Mouse (Mus musculus): ENCODE data around the gene Nr6a1.
A peak's percentile ranks its signal among the peaks of the same experiment; 100 is the strongest.

Nr6a1 gene

DNA sequence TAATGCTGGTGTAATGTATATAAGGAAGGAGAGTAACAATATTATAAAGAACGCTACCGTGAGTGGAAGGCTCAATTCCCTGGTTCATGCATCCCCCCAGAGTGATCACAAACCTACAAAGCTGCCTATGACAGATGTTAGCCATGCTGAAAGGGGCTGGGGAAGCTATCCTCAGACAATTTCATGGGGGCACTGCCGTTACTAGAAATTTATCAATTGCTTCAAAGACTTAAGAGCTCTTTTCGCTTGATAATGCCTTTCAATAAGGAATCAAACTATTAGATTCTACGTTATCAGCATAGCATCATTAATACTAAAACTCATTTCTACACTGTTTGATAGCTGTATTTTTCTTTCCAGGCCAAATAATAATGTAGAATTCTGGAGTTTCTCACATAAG lies 144.1 kb downstream of the Nr6a1 start:
- DNase-seq (ENCODE audit: low read depth), result no peak

- no peak for DNase-seq (ENCODE audit: low read depth)
Observed at GRCm38 (mm10) chr2:38782731-38783130, 144.8 kb downstream of the Nr6a1 start.

GRCm38 (mm10) chr2:38781945-38782720 lies 145.4 kb downstream of the Nr6a1 start:
- no peak for DNase-seq (ENCODE audit: low read depth)

DNA sequence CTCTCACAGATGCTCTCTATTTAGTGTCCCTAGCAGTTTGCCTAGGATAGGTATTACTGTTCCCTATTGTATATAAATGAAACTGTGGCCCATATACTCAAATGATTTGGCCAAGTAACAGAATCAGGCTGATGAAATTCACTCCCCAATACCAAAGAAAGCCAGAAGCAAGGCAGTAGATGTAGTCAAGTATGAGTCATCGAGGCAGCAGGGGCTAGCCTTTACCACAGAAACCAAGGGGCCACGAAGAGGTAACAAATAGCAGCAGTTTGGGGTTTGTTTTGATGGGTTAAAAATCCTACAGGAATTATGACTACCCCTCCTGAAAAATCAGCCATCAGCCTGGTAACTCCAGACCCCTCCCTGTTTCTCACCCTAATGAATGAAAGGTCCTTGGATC lies 147.5 kb downstream of the Nr6a1 start:
- DNase-seq (ENCODE audit: low read depth), result no peak

- no peak for DNase-seq (ENCODE audit: low read depth)
Observed at GRCm38 (mm10) chr2:38777326-38777725, 150.2 kb downstream of the Nr6a1 start.

DNA sequence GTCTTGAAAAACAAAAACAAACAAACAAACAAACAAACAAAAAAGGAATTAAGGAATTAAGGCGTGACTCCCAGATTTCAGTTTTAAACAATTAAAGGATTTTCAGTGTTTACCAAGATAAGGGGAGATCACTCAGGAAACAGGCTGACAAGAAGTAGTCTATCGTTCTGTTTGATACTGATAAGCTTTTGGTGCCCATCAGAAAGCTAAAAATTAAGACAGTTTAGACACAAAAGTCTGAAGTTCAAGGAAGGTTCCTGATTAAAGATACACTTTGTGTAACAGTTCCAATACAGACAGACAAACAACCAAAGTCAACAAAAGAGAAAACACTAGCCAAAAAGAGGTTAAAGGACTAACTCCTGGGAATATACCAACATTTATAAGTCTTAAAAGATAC lies 152.6 kb downstream of the Nr6a1 start:
- DNase-seq (ENCODE audit: low read depth), result no peak

DNA sequence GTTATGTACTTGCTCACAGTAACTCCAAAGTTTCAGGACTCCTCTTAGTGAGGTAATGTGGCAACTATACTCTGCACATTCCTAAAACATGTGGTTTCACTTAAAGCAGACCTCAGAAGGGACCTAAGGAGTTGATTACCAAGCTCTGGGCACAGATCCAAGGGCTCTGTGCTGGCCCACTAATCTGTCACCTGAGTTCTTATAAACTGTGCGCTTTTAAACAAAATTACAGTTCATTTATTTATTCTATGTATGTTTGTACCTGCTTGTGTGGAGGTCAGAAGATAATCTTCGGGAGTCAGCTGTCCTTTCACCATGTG lies 156.1 kb downstream of the Nr6a1 start:
- no peak for DNase-seq (ENCODE audit: low read depth)

DNA sequence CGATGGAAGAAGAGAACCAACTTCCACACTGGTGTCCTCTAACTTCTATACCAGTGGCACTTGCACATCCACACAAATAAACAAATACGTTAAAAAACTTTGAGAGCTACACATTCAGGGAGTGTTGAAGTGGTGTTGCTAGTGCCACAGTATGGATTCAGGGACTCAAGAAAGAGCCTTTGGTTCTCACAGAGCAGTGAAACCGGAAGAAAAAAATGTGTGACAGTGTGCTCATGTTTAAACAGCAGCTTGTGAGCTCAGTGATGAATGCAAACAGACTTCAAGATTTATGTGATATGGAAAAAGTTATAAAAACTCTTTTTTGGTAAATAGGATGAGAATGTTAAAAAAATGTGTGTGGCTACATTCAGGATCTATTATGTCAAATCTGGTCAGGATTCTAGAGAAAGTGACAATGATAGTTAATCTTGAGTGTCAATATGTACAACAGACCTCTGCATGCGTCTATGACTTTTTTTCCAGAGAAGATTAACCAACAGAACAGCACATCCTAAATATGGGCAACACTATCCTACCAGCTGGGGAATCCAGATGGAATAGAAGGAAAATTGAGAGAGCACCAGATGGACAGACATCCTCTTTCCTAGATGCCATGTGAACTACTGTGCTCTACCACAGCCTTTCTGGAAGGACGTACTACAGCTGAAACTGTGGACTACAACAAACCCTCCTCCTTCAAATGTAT lies 156.6 kb downstream of the Nr6a1 start:
- DNase-seq (ENCODE audit: low read depth), result no peak

- no peak for DNase-seq (ENCODE audit: low read depth)
Observed at GRCm38 (mm10) chr2:38767177-38767931, 160.1 kb downstream of the Nr6a1 start.

DNA sequence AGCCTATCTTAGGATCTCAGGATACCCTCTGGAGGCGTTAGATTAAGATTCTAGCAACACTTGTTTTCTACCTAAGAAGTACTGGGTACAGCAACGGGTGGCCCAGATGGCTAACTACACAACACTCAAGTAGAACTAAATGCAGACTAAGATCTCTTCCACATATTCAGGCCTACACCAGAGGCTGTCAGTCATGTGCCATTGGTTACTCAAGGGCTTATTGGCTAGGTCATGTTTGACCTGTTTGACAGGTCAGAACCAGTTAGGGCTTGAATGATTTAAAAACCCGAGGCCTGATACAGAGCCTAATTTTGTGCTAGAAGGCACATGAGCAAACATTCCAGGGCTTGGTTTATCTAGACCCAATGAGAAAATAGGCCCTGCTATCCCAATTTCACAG lies 187.6 kb downstream of the Nr6a1 start:
- no peak for DNase-seq (ENCODE audit: low read depth)

DNA sequence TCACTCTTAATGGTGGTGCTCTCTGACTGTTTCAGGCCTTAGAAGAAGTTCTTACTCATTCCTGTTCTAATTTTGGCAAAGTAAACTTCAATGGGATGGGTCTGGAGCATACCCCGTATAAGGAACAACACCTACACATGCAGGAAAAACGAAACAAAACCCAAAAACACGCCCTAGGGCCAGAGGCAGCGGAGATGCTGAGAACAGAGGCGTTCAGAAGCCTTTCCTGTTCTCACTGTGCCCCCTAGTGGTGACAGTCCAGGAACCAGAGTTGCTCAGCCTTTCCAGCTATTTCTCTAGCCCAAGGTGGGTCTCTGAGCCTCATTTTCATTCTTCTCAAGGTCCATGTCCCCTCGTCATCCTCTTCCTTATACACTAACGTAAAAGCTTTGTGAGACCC lies 188.1 kb downstream of the Nr6a1 start:
- DNase-seq (ENCODE audit: low read depth), result peak; percentile 52

- DNase-seq (ENCODE audit: low read depth), result no peak
Observed at GRCm38 (mm10) chr2:38738601-38739301, 188.7 kb downstream of the Nr6a1 start.

- DNase-seq (ENCODE audit: low read depth), result no peak
Observed at GRCm38 (mm10) chr2:38735740-38736139, 191.7 kb downstream of the Nr6a1 start.

- no peak for DNase-seq (ENCODE audit: low read depth)
Observed at GRCm38 (mm10) chr2:38734721-38735120, 192.8 kb downstream of the Nr6a1 start.

GRCm38 (mm10) chr2:38730331-38730827 lies 197.1 kb downstream of the Nr6a1 start:
- DNase-seq (ENCODE audit: low read depth), result no peak

DNA sequence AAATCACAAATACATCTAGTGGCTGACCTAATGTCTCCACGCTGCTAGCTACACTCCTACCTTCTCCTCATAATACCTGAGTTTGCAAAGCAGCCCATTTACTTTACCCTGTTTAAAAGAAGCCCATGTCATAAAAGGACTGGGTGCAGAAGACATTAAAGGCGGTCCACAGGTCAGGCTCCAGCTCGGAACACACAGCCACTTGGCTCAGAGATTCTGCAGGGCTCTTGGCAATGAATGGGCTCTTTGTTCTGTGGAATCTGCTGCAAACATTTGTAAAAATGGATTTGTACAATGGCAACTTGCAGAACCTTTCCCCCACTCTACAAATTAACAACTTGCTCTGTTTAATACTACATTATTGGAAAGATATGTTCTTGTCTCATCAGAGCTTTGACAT lies 202.1 kb downstream of the Nr6a1 start:
- DNase-seq (ENCODE audit: low read depth), result no peak

GRCm38 (mm10) chr2:38723378-38723777 lies 204.1 kb downstream of the Nr6a1 start:
- DNase-seq (ENCODE audit: low read depth), result no peak

DNA sequence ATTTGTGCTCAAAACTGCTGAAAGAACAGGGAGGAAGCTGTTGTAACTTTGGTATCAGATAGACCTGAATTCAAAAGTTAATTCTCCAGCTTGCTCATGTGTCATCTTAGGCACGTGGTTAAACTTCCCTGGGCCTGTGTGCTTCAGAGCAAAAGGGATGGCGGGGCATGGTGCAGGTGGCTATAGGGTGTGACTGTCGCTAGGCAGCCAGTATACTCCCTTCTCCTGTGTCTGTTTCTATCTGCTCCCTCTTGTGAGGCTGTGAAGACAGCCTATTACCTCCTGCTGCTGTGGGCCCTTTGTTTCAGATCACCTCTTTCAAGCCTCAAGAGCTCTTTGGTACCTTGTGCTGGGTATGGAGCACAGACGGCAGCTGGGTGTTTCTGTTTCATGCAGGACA lies 205.4 kb downstream of the Nr6a1 start:
- DNase-seq (ENCODE audit: low read depth), result no peak

GRCm38 (mm10) chr2:38720661-38721060 lies 206.8 kb downstream of the Nr6a1 start:
- no peak for DNase-seq (ENCODE audit: low read depth)

DNA sequence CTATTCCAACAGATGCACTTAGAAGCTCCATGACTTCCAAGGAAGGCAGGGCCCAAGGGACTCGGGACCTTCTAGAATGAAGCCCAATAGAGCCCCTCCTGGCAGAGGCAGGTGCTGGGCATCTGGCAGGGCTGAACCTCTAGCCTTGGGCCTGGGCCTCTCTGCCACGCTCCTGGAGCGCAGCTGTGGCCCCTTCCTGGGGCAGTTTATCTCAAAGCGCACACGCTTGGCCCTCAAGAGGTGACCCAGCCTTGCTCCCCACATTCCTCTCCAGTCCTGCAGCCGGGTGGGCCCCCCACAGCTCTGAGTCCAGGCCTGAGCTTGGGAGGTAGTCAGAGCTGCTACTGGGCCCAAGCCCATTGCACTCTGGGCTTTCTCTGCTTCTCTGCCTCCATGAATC lies 208.1 kb downstream of the Nr6a1 start:
- no peak for DNase-seq (ENCODE audit: low read depth)

DNA sequence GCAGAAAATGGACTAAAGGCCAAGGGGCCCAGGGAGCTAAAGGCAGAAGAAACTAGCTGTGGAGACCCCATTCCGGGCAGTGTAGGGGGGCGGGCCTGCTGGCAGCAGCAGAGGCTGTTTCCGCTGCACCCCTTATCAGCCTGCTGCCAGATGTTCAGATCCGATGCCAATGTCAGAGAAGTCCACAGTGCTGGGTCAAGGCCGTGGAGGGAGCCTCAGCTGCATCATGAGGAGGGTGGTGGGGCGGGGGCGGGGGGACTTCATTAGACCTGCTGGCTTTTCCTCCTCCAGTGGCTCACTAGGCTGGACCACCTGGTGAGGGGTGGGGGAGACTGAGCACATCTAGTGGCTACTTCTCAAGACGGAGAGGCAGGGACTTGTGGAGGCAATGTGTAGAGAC lies 208.8 kb downstream of the Nr6a1 start:
- no peak for DNase-seq (ENCODE audit: low read depth)

DNA sequence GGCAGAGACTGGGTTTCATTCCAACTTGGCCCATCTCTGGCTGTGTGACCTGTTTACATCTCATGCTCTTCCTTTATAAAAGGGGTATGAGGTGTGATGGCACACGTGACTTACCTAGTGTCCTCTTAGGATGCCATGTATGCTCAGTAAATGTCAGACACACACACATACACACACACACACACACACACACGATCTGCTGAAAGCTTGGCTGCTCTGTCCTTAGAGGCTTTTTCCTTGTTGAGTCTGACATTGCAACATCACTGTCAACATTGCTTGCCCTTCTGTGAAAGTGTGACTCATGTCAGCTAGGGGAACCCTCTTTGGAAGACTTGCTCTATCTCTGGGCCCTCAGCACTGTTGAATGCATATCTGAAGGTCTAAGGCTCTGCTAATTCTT lies 210.1 kb downstream of the Nr6a1 start:
- DNase-seq (ENCODE audit: low read depth), result no peak

Data from c-Kit-positive CD71-positive TER-119-negative erythroid progenitor cells, embryonic 14.5 days (primary cell).